Mouse (Mus musculus) kidney, adult 2 months (tissue): ENCODE results near the gene Akap4.

Source experiments
- CTCF ChIP-seq: fragments of 200-500 bp; conservative IDR thresholded peaks from 2 replicates; pipeline ENCODE4 v1.5.1; 2011; ENCODE audit warnings: low read depth, mild to moderate bottlenecking, control low read depth, low read length, moderate library complexity, mixed read lengths; ENCODE audit not compliant: insufficient read depth, insufficient read length
- POLR2A ChIP-seq: fragments of 200-500 bp; IDR thresholded peaks from one replicate; pipeline ENCODE4 v1.6.1; 2011; ENCODE audit warnings: low read depth, low read length, control low read depth

DNA sequence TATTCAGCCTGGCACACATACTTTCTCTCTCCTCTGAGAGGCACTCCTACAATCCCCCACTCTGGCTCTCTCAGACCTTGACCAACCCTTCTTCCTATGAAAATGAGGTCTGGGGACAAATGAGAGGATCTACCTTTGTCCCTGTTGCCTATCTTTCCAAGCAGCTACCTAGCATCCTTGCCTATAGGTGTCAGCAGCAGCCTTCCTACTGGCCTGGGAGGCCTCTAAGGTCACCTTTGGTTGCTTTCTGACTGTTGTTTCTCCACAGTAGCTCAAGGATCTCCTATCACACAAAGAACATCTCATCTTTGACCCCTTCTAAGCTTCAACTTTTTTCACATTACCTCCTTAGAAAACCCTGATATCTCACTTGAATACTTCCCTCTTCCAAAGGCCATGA lies 10.3 kb upstream of the Akap4 start:
- TF ChIP-seq POLR2A (no peak), CTCF (no peak)
